Mouse (Mus musculus): ENCODE measurements at regions not wholly inside any gene's neighbourhood (a gene's known extent, or its start where the extent isn't known, plus 50 kb on each side); places are given as distances from the start of the nearest gene placed in this dataset.

DNA sequence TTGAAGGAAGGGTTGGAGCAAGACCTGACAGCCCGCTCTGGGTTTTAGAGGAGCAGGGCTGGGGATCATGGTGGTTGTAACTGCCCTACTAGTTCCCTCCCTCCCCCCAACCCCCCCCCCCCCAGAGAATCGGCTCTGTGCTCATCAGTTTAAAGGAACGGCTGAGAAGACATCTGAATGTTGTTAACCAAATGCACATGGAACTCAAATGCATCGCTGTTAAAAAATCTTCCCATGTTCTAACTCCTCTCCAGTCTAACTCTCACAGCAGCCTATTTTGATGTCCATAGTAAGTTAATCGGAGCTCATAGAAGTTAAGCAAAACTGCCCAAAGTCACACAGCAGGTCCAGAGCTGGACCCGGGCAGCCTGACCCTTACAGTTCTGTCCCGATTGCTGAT, 143.1 kb downstream of the Vegfa start:
- no peak for DNase-seq

DNA sequence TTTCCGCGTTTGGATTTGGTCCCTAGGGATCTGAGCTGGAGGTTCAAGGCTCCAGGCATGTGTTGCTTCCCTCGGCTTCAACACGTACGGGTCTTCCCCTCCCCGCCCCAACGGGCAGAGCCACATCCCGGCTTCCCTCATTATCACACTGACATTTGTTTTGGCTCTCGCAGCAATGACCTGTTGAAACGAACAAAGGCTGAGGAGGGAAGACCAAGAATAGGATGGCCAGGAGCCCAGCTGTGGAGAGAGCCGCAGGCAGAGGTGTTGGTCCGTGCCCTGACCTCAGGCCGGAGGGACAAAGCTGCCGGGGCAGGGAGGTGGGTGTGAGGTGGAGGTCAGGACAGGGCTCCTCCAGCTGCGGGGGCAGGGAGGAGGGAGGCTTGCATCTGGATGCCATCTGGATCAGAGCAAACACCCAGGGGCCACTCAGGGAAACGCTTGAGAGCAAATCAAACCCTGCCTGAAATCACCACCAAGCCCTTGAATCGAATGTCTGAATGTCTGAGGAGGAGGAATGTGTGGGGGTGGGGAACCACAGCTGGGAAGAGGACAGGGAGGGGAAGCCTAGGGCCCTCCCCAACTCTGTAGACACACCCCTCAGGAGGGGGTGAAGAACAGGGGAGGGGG, 145.6 kb downstream of the Vegfa start:
- DNase-seq = peak in 1 of 2 experiments; percentile 54

DNA sequence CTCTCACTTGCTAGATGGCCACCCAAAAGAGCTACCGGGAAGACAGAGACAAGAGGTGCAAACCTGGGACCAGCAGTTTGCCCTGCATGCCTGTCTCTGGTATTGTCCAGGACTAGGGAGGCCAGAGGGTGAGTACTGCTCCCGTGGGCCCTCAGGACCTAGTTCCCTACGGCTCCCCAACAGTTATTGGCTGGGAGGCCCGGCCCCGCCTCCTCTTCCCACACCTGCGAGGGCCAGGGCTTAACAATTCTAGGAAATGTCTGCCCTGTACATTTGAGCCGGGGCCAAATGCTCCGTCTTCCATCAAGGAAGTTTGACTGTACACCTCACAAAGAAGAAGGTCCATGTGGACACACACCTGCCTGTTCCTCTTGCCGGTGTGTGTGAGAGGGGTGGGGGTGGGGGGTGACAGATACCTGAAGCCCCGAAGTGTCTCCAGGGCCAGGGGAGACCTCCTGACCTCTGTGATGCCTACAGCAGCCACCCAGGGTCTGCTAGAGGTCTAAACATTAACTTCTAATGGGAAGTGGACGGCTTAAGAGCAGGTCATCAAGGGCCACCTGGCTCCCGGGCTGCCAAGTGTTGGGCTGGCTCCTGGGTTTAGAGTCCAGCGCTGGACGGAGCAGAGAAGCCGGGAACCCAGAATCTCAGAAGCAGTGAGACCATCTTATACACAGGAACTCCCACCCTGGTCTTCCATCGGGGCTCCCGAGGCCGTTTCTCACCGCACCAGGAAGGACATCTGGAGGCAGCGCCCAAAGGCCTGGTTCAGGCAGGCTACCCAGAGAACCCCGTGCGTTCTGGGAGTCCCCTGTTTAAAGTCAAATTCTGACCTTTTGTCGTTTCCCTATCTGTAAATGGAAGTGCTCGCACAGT, 146.5 kb downstream of the Vegfa start:
- no peak for DNase-seq

DNA sequence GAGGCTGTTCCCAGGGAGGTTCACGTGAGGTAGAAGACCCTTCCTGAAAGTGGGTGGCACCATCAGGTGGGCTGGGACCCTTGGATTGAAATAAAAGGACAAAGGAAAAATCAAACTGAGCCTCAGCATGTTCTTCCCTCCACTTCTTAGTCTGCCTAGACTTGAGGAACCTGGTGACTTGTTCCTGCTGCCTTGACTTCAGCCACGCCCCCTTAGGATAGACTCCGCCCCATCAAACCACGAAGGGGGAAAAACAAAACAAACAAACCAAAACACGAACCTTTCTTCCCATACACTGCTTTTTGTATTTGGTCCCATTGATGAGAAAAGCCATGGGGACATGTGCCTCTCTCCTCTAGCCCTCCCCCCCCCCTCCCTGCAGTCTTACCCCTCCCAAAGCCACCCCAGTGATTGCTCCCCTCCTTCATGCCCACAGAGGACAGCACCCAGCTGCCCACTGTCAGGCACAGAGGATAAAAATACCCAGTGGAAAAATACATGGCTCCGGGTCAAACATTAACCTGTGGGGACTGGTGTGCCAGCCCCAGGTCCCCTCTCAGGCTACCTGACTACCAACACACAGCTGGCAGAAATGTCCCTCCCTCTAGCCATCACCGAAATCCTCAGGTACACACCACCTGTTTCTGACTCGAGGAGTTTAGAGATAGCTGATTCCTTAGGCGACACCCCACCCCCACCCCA, 148.0 kb downstream of the Vegfa start:
- no peak for DNase-seq

DNA sequence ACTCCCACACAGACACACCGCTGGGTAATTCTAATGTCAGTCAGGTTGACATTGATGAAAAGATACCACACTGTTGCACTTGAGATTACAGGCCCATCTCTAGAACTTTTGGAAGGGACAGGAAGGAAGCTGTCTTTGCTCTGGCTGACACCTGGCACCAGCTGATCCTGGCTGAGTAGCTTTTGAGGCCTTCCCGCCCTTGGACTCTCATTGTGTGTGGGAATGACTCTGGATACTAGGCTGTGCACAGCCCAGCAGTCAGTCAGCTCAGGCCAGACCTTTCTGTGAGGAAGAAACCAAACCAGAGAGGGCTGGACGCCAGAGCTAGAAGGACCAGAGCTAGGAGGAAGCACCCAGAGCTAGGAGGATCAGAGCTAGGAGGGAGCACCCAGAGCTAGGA, 149.0 kb upstream of the 1600014C23Rik start:
- no peak for DNase-seq

DNA sequence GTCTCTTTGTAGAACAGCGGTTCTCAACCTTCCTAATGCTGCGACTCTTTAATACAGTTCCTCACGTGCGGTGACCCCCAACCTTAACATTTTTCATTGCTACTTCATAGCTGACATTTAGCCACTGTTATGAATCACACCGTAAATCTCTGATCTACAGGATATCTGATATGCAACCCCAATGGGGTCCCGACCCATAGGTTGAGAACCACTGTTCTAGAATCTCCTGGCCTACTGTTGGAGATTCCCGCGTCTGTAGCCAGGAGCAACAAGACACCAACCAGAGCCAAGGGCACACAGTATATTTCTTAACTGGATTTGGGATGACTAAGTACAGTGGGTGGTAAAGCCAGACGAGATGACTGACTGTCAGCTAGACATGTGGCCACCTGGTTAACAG, 147.6 kb upstream of the 1600014C23Rik start:
- DNase-seq = peak in 1 of 2 experiments; percentile 31

DNA sequence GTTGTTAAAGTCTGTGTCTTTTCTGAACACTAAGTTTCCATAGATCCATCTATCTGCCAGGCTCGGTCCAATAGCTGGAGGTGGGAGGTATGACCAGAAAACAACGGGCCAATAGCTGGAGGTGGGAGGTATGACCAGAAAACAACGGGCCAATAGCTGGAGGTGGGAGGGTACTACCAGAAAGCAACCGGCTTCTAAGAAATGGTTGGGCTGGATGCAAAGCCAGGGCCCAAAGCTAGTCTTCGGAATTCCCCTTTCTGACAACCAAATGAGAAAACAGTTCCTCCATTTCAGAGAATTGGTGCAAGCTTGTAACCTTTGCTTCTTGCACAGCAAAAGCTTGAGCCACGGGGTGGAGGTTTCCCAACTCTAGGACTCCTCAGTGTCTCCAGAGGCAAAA, 147.1 kb upstream of the 1600014C23Rik start:
- DNase-seq = no peak

DNA sequence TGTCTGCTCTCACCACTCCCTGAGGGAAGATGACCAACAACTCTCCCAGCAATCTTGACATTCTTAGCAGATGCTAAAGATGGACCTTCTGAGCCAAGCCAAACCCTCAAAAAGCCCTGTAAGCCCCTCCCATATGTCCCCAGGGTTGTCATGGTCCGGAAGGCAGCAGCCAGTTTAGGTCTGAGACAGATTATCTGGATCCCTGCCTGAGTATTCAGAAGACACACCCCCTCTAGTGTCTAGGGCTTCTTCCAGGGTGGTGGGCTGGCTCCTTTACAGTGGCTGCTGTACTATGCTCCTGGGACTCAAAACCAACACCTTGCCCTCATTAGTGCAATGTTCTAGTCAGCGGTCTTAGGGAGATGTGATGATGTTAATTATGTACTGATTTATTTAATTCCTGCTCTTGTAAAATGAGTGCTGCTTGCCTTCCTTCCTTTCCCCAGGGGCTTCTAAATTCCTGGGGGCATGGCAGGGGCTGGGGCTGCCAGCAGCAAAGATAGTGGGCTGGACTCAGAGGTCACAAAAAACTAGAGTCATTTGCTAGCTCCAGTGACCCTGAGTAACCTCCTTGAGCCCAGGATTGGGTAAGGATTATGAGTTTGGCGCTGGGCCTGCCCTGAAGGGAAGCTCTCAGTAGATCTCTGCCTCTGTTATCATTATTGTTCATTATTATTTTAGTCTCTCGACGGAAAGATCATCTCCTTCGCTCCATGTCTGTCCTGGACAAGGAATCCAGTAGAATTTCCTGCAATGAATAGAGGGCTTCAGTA, 146.0 kb upstream of the 1600014C23Rik start:
- DNase-seq = peak; percentile 64

DNA sequence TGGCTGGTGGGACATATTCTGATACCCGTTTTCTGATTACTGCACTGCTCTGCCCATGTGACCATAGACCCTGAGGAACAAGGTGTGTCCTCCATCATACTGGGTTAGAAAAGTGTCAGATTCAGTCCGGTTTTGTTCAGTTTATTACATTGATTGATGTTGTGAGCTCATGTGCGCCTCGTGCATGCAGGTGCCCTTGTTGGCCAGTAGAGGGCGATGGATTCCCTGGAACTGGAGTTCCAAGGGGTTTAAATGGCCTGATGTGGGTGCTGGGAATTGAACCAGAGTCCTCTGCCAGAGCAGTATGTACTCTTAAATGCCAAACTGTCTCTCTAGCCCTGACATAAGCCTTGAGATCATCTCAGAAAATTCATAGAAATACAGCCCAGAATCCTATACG, 144.8 kb upstream of the 1600014C23Rik start:
- DNase-seq = no peak

DNA sequence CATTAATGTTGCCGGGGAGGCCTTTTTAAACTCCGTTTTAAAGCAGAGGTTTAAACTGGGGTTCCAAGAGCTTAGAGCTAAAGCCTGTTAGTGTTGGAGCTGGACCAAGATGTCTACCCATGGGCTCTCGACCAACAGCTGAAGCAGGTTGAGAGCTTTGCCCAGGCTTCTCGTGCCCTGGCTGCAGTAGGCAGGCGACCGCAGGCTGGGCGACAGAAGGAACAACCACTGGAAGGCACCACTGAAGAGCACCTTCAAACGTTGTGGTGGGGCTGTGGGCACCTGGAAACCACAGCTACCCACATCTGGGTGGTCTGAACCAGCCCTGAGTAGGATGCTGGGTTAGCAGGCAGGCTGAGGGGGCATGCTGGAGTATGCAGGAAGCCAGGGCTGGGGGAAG, 141.7 kb upstream of the 1600014C23Rik start:
- no peak for DNase-seq

DNA sequence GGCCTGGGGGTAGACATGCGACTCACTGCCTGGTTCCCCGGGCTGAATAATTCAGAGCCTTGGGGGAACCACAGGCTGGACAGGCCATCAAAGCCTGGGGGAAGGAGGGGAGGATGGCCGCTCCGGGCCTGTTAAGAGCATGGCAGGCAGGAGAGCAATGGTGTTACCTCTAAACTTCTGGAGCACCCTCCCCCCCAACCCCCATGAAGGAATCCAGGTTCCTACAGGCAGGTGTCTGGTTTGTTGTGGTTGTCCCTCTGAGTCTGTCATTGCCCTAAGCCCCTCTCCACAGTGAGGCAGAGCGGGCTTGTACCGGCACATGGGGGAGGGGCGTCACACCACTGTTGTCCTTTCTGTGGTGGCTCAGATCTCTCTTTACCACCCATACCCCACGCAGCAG, 140.4 kb upstream of the 1600014C23Rik start:
- DNase-seq = no peak

DNA sequence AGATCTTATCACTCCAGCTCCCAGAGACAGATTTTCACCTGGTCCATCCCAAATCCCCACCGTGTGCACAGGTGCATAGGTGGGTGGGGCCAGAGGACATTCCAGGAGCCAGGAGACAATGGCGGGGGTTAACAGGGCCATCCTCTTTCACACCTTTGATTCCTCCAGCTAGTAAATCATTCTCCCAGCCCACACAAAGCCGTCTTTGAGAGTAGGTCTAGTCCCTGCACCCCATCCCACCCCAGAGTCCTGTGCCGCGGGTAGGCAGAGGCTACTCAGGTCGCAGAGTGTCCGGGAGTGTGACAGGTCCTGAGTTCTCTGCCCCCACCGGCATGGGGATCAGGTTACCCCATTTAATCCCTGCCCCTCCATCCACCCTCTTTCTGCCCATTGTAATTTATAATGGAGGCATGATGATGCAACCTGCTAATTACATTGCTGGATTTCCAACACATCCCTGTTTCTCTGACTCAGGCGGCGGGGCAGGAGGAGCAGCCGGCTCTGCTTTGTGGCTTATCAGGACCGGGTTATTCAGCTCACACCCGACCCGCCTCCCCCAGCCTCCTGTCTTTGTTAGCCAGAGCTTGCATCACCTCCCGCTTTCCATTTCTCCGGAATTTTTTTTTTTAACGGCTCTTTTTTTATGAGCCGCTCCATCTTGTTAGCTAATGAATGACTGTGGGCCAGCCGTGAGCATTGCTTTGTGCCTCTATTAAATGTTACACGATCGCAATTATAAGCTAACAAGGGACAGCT, 139.7 kb upstream of the 1600014C23Rik start:
- DNase-seq = no peak

DNA sequence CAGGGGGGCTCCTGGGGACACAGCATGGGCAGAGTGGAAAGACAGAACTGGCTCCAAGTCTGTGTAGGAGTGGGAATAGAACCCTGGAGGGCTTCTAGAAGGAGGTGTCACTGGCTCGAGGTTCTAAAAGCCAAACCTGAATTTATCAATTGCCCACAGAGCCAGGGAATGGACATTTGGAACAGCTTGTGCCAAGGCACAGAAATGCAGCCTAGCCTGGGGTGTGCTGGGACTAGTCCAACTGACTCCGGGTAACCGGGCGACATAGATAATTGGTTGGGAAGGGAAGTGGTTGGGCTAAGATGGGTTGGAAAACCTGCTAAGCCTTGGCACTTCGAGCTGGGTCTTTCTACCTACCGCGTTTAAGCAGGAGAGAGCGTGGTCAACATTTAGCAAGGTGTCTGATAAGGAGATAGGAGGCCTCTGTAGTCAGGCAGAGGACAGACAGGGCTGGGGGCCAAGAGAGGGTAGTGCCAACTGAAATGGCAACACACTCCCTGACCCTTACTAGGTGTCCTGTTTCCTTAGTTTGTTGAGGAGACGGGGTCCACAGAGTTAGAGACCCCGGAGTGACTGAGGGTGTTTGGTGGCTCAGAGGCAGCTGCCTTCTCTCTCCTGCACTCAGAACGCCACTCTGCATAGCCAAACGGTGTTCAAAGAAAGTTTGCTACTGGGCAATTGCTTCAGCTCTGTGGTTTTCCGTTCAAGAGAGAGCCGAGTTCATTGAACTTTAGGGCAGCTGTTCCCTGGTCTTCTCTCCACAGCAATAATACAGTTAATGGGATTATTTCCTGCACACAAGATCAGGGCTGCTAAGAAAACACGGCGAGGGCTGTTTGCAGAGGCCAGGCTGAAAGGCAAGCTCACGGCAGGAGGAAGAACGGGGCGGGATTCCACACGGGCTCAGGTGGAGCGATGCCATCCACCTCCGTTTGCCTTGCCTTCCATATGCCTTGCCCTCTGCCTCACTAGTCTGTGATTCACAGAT, 138.3 kb upstream of the 1600014C23Rik start:
- DNase-seq = no peak

DNA sequence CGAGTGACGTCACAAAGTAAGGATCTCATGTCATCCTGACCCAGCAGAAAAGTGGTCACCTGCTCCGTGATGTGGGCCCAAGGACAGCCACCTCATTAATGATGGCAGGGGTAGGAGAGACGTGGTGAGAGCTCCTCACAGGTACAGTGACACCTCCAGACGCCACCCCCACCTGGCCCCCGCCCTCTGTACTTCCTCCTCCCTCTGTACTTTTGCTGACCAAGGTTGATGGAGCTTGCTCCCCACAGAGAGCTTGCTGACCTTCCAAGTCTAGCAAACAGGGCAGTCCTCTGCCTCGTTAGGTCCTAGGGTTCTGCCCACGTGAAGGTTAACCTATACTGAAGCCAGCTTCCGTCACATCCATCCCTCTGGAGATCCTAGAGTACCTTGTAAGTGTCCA, 137.4 kb upstream of the 1600014C23Rik start:
- DNase-seq = no peak

DNA sequence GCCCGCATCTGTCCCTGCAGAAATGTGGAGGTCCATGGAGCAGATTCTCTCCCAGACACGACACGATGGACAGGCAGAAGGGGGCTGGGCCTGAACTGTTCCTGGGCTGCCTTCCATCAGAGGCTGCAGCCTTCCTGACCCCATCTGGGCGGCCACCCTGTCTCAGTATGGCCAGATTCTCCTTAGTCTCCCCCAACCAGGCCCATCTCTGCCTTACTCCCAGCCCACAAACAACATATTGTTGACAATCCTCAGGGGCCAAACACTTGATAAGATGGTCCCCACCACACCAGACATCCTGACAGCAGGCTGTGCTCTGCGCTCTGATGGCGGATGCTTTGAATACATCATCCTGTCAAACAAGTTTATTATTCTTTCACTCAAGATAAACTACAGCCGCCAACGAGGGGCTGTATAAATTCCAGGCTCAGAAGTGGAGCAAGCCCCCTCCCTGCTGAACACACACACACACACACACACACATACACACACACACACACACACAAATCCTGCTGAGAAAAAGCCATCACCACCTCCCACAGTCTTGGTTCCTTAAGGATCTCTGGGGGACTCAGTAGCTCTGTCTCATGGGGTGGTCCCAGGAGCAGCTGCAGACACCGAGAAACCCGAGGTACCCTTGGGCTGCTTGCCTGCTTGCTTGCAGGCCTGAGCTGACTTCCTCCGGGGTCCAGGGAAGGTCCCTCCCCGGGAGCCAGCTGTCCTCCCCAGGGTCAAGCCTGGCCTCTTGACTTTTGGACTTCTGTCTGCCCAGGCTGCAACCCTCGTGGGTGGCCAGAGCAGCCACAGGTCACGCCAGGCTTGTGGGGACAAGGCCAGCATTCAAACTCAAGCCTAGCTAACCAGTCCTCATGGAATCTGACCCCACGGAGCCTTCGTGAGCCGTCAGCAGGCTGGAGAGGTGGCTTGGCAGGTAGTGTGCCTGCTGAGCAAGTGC, 135.6 kb upstream of the 1600014C23Rik start:
- no peak for DNase-seq

DNA sequence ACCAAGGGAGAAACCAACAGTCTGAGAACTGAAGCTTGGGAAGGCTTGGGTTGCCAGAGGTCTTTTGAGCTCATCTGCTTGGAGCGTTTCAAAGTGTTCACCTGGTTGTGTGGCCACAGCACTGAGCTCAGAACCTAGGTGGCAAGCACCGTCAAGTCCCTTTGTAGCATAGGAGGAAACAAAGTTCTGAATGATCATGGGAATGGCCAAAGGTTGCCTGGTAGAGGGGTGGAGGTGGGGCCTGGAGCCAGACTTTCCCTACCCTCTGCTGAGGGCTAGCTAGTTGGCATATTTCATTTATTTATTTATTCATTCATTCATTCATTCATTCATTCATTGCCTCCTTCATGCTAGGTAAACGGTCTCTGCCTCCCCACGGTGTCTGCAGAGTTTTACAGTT, 134.9 kb upstream of the 1600014C23Rik start:
- DNase-seq = no peak

DNA sequence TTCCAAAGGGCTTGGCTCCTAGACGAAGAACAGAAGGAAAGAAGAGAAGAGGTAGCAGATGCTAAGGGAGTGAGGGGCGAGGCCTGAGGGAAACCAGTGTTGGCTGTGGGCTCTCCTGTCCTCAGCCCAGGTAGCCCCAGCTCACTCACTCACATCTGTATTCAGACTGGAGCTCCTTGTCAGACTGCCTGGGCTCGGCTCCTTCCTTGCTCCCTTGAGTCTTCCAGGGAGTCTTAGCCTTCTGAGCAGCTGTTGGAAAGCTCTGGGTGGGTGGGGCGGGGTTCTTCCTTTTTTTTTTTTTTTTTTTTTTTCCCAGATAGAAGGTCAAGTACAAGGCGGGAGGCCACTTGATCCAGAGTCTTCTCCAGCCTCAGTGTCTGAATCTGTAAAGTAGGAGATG, 134.1 kb upstream of the 1600014C23Rik start:
- no peak for DNase-seq

DNA sequence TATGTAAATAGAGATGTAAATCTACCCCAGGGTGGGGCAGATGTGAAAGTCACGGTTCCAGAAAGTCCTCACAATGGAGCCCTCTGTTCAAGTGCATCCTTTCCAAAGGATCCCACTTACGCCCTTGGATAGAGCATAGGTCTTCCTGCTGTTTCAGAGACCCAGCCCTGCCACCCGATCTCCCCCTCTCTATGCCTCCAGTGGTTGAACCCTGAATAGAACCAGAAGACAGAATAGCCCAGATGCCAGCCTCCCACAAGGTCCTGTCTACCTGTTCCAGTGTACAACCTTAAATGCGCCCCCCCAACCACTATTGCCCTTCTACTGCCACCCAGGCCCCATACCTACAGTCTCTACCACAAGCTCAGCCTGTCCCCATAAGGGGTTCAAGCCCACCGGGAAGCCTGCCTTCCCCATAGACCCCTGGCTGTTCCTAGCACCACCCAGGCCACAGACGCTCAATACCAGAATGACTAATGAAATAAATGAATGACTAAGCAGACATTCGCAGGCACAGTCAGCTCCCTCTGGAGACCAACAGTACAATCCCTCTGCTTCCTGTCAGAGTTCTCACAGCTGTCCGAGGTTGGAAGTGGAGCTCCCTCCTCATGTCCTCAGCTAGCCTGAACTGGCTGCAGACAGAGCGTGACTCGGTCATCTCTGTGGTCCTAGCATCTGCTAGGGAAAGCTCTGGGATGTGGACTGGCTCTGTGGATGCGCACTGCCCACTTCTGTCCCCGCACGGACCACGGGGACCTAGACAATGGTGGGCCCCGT, 133.4 kb upstream of the 1600014C23Rik start:
- DNase-seq = no peak

All from adrenal gland, postnatal 36 days (tissue).